Mouse (Mus musculus) thymus, adult 2 months (tissue): ENCODE data around the gene Kmt2b. TPM values are rescaled to one million over a fixed set of nuclear protein-coding genes. Genes with fewer than 3 reads are reported as not detected.
A peak's percentile ranks its signal among the peaks of the same experiment; 100 is the strongest.

Source experiments
- DNase-seq: peaks from one replicate; pipeline ENCODE4 v3.0.0; 2021
- H3K27ac ChIP-seq: fragments of 200-500 bp; 2 replicates; pipeline ENCODE4 v1.5.1; 2012; ENCODE audit warnings: low read length, control low read depth; ENCODE audit not compliant: control insufficient read depth, insufficient read depth
- H3K27me3 ChIP-seq: fragments of 200-500 bp; 2 replicates; pipeline ENCODE4 v1.6.1; 2012; ENCODE audit warnings: mild to moderate bottlenecking, low read length, moderate library complexity, mixed read lengths; ENCODE audit not compliant: control insufficient read depth, insufficient read depth
- H3K36me3 ChIP-seq: fragments of 200-500 bp; 2 replicates; pipeline ENCODE4 v1.6.1; 2012; ENCODE audit warnings: mild to moderate bottlenecking, low read length, moderate library complexity; ENCODE audit not compliant: control insufficient read depth, insufficient read depth
- H3K4me1 ChIP-seq: fragments of 200-500 bp; replicated peaks from 2 replicates; pipeline ENCODE4 v1.6.1; 2012; ENCODE audit warnings: low read length; ENCODE audit not compliant: control insufficient read depth, insufficient read depth
- H3K4me3 ChIP-seq: fragments of 200-500 bp; 2 replicates; pipeline ENCODE4 v1.5.1; 2012; ENCODE audit warnings: mild to moderate bottlenecking, low read length, control low read depth, moderate library complexity; ENCODE audit not compliant: control insufficient read depth, insufficient read depth
- CTCF ChIP-seq: fragments of 200-500 bp; IDR thresholded peaks from 2 replicates; pipeline ENCODE4 v1.5.1; 2012; ENCODE audit warnings: mild to moderate bottlenecking, control low read depth, low read length, moderate library complexity, borderline replicate concordance; ENCODE audit not compliant: control insufficient read depth, poor library complexity, insufficient read depth; ENCODE audit errors: extremely low read depth
- POLR2A ChIP-seq: fragments of 200-500 bp; IDR thresholded peaks from 2 replicates; pipeline ENCODE4 v1.6.1; 2012; ENCODE audit warnings: mild to moderate bottlenecking, low read length, control low read depth, moderate library complexity; ENCODE audit not compliant: control insufficient read depth, poor library complexity, insufficient read depth; ENCODE audit errors: extremely low read depth
- WGBS: fragments of 180-500 bp; shearing (Covaris S2); methylation state at CpG from one replicate; pipeline ENCODE4 v1.1.7; 2018; 5-methylcytosine and 5-hydroxymethylcytosine counted together
- polyA plus RNA-seq: library from polyadenylated mRNA; depleted of rRNA; stranded (reverse); fragments of >200 nt; gene quantifications from 2 replicates; pipeline ENCODE4 v1.2.3, GENCODE M21; 2012

Gene Kmt2b
- polyA plus RNA-seq, 1 experiment, result 161 TPM

DNA sequence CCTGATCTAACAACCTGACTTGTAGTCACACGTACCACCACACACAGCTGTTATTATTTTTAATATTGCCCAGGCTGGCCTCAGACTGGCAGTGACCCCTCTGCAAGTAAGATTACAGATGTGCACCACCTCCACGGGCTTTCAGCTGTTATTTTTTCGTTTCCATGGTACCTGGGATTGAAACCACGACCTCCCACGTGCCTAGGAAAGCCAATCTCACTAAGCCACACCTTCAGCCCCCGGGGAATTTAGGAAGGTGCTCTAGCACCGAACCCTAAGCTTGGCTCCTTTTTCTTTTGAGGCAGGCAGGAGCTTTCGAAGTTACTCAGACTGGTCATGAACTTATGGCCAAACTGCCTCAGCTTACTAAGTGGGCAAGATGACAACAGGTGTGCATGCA is 15.9 kb upstream of the Kmt2b start:
- H3K27ac ChIP-seq, result no peak overlapping the region

DNA sequence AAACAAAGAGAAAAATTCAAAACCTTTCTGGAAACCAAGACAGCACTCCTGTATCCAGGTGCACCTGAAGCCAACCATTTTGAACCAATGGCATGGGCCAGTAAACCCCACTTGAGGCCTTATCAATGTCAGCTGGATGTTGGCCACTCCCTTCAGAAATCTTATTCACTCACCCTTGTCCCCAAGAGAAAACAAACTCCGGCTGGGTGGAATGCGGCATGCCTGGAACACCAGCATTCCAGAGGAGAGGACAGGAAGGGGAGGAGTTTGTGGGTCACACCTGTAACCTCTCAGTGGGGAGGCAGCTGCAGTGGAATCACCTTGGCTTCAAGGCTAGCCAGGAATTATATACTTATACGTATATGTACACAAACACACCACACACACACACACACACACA is 14.1 kb upstream of the Kmt2b start:
- Histone ChIP-seq H3K4me3 (no peak overlapping the region), H3K4me1 (no peaks in the 10 kb centered on the region), H3K27ac (no peak overlapping the region), H3K36me3 (no peaks in the 10 kb centered on the region), H3K27me3 (no peaks in the 10 kb centered on the region)
- 81% methylated on average over 3 of the region's 3 CpGs for WGBS
- no peak for DNase-seq
- TF ChIP-seq POLR2A (no peak), CTCF (no peak)

More for the DNA sequence above, 15.9 kb upstream of the Kmt2b start:
- WGBS, result 43% methylated on average over 8 of the region's 8 CpGs
- Histone ChIP-seq H3K27me3 (no peaks in the 10 kb centered on the region), H3K4me3 (no peak overlapping the region), H3K4me1 (0 out of 2 replicates have a peak, but pooled peaks cover 5% of the 10 kb centered on the region), H3K36me3 (no peaks in the 10 kb centered on the region)
- TF ChIP-seq CTCF, result no peak
- TF ChIP-seq POLR2A, result no peak
- no peak for DNase-seq

- DNase-seq, result no peak
- no peak overlapping the region for H3K27ac ChIP-seq
- WGBS, result 79% methylated on average over 7 of the region's 7 CpGs
Observed at GRCm38 (mm10) chr7:30600651-30601050, 12.1 kb upstream of the Kmt2b start.

GRCm38 (mm10) chr7:30599933-30600353 is 11.4 kb upstream of the Kmt2b start:
- DNase-seq, result peak; percentile 59
- H3K27ac ChIP-seq, result no peak overlapping the region
- TF ChIP-seq CTCF, result no peak
- no peak for TF ChIP-seq POLR2A
- H3K36me3 ChIP-seq, result no peaks in the 10 kb centered on the region
- H3K4me3 ChIP-seq, result no peak overlapping the region
- no peaks in the 10 kb centered on the region for H3K27me3 ChIP-seq
- 7% methylated on average over 16 of the region's 16 CpGs for WGBS
- no peaks in the 10 kb centered on the region for H3K4me1 ChIP-seq

More at GRCm38 (mm10) chr7:30600651-30601050, 12.1 kb upstream of the Kmt2b start:
- TF ChIP-seq CTCF, result no peak
- TF ChIP-seq POLR2A, result no peak
- Histone ChIP-seq H3K4me3 (no peak overlapping the region), H3K4me1 (no peaks in the 10 kb centered on the region), H3K27me3 (no peaks in the 10 kb centered on the region), H3K36me3 (no peaks in the 10 kb centered on the region)

GRCm38 (mm10) chr7:30598786-30599185 is 10.3 kb upstream of the Kmt2b start, which contains the start of gene Zbtb32:
TSS of gene Zbtb32 (minus strand) at chr7:30598909.
- DNase-seq, result no peak
- H3K4me3 ChIP-seq, result no peak within 1 kb of the TSS
- no peaks in the 10 kb centered on the region for H3K4me1 ChIP-seq
- WGBS, result 97% methylated on average over 12 of the region's 12 CpGs
- no peak for TF ChIP-seq CTCF
- no peak for TF ChIP-seq POLR2A
- no peaks in the 10 kb centered on the region for H3K27me3 ChIP-seq
- H3K36me3 ChIP-seq, result no peaks in the 10 kb centered on the region
- no peak within 1 kb of the TSS for H3K27ac ChIP-seq

DNA sequence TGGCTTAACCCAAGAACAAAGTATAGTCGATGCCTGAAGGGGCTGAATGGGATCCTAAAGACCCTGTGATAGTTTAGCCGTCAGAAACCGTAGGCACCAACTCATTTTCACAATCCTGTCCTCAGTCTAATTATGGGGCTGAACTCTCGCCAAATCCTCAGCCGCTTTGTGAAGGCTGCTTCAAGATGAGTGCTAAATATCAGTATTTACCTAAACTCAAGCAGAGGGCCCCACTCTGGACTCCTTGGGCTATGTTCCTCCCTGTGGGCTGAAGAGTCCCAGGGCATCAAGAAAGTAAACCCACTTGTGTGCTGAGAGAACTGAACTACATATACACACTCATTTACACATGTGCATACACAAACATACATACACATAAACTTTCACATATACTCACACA is 8.3 kb upstream of the Kmt2b start:
- no peaks in the 10 kb centered on the region for H3K27me3 ChIP-seq
- TF ChIP-seq POLR2A (no peak), CTCF (no peak)
- no peaks in the 10 kb centered on the region for H3K36me3 ChIP-seq
- DNase-seq, result no peak
- H3K4me3 ChIP-seq, result no peak overlapping the region
- WGBS, result 88% methylated on average over 5 of the region's 5 CpGs
- no peaks in the 10 kb centered on the region for H3K4me1 ChIP-seq
- H3K27ac ChIP-seq, result no peak overlapping the region

GRCm38 (mm10) chr7:30596093-30596492 is 7.6 kb upstream of the Kmt2b start:
- no peak for TF ChIP-seq CTCF
- TF ChIP-seq POLR2A, result no peak
- WGBS, result 81% methylated on average over 5 of the region's 5 CpGs
- Histone ChIP-seq H3K4me3 (no peak overlapping the region), H3K36me3 (no peaks in the 10 kb centered on the region), H3K27me3 (no peaks in the 10 kb centered on the region), H3K4me1 (no peaks in the 10 kb centered on the region), H3K27ac (no peak overlapping the region)
- DNase-seq, result no peak
